Mouse (Mus musculus) frontal cortex, adult 2 months (tissue): ENCODE results near the gene Kif19a. TPM values are rescaled to one million over a fixed set of nuclear protein-coding genes. Genes with fewer than 3 reads are reported as not detected.

Experiments
- DNase-seq, 2 experiments: peaks; one replicate each; pipeline ENCODE4 v3.0.0; 2022; ENCODE audit warnings: low spot score in 1 of 2; ENCODE audit errors: extremely low spot score in 1 of 2
- polyA plus RNA-seq: library from polyadenylated mRNA; depleted of rRNA; stranded (reverse); fragments of >200 nt; gene quantifications from 2 replicates; pipeline ENCODE4 v1.2.3, GENCODE M21; 2012

Kif19a gene
- polyA plus RNA-seq, 1 experiment: 5.8 TPM

DNA sequence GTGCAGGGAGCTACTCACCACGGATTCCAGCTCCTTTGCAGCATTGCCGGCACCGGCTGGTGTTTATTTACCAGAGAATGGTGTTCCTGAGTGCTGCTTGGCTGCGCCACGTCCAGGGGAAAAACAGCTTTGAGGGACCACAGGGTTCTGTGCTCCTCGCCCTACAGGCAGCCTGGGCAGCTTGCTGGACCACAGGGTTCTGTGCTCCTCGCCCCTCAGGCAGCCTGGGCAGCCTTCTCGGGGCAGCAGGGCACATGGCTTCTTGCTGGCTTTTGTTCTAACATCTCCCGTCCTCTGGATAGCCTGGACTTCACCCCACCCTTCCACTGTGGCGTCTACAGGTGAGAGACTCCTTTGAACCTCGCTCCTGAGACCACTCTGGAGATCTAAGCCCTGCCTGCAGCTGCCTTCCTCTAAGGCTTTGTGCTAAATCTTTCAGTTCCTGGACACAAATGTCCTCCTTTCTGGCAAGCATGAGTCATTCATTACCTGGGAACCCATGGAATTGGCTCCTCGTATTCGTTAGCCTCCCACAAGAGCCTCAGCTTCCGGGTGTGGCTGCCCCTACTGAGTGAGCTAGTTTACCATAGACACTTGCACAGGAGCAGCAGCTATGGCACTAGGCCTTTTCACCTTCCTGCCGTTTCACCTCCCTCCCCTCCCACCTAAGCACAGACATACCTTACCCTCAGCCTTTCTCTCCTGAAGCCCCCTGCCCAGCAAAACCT, 37.5 kb downstream of the Kif19a start:
- no peak for DNase-seq

DNA sequence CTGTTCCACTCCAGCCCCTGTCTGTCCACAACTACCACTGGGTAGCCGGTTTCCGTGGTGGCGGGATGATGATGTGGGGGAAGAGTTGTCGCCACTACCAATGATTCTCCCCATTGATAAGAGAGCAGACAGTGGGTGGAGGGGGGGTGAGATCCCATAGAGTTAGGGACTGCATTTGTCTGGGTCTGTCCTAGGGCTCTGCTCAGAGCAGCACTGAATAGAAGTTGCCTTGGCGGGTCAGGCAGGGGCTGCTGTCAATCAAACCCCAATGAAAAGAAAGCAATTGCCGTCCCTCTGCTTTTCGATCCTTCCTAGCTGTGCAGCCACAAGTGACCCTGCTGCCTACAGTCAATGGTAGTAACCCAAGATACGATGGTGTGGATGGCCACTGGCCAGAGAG, 38.8 kb downstream of the Kif19a start:
- DNase-seq: no peak

DNA sequence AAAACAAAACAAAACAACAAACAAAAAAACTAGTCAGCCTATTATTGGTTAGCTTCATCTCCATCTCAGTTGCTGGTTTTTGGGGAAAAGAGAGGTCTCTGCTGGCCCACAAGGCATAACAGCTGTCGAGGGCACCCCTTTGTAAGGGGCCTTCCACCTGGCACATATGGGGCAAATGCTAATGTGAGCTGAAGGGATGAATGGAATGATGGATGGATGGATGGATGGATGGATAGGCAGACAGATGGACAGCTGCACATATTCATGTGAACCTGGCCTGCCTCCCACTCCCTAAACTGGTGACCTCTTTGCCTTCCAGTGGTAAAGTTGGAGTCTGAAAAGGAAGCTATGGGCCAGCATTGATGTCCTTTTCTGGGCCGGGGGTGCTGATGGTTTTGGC, 41.8 kb downstream of the Kif19a start:
- no peak for DNase-seq

DNA sequence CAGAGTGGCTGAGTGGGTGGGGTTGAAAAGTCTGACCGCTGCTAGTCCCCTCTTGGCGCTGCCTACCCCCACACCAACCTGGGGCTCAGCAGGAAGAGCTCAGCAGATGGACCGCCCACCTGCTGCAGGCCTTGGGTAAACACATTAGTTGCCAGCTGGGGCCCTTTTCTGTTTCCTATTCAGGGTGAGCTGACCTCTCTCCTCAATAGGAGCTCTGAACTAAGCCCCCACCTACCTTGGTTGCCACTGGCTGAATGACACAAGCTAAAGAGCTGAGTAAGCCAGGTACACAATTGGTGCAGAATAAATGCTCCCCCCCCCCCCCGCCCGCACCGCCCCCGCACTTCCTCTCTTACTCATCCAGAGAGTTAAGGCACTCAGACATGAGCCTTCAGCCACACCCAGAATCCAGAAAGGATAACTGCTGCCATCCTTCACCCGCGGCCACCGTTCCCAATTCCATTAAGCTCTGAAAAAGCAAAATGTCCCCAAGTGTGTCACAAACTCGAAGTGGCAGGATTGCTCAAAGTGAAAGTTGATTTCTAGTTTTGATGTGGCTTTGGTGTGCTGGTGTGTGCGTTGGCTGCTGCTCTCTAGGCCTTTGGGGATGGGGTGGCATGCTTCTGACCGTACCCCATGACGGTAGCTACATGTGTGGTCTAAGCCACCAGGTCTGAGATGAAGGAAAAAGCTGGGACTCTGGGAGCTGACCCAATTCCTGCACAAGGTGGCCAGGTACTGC, 42.7 kb downstream of the Kif19a start:
- no peak for DNase-seq

DNA sequence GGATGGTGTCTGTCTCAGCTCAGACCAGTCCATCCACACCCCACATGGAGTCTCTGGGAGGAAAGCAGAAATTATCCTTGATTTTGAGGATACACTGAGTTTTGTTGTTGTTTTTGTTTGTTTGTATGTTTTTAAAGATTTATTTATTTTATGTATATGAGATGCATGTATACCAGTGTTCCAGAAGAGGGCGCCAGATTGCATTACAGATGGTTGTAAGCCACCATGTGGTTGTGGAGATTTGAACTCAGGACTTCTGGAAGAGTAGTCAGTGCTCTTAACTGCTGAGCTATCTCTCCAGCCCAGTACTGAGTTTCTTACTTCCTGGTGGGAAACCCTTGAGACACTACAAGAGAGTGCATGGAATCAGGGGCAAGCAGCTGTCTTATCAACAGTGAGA, 44.2 kb downstream of the Kif19a start:
- no peak for DNase-seq

DNA sequence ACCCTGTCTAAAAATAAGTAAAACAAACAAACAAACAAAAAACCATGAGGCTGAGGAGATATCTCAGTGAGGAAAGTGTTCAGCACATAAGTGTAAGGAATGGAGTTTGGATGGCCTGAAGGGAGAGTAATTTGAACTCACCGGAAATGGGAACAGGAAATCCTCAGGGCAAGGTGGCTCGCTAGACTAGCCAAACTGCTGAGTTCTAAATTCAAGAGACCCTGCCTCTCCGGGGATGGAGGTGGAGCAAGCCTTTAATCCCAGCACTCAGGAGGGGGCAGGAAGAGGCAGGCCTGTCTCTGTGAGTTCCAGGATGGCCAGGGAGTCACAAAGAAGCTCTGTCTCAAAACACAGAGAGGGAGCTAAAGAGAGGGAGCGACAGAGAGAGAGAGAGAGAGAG, 45.2 kb downstream of the Kif19a start:
- no peak for DNase-seq

DNA sequence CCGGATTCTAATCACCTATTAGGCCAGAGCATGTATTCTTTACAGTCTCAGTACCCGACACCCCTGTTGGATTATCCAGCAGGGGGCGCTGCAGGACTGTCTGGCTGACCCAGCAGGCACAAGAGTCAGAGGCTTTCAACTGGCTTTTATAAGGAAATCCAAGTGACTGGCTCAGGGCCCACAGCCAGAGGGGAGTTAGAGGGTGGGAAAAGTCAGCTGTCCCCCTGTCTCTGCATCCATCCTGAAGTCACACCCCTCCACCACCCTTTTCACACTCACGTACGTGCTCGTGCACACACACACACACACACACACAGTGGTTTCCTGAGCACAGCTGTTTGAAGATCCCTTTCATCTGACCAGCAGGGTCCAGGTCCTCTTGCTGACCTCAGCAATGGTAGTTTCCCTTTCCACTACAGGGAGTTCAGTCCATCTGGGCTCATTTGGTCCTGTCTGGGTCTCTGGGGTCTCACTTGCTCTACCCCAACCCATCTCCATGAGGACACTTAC, 47.6 kb downstream of the Kif19a start:
- DNase-seq: peak; percentile 72 to 96

DNA sequence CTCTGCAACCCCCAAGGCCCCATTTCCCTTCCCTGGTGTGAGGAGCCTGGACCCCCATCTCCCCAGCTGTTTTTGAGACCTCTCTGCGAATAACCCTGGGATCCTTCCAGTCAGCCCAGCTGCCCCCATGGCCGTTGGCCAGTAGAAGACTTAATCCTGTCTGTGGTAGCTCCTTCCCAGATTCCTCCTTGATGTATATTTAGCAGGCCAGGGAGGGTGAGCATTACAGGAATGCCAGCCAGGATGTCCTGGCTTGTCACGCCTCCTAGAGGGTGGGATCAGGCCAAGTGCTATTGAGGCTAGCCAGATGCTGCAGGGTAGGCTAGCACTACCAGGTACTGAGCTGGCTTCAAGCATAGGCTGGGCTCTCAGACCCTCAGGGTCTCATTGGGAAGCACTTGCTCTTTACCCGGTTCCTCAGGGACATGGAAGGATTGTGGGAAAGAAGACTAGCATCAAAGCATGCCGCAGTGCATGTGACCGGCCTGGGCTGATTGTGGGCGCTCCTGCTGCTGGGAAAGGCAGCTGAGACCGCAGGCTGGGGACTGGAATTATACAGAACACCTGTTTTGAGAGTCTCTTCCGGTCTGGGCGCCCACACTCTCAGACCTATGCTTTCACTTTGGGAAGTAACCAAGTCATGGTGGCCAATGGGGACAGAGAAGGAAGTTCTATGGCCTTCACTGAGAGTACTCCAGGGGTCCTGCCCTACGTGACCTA, 49.8 kb downstream of the Kif19a start:
- DNase-seq: no peak

DNA sequence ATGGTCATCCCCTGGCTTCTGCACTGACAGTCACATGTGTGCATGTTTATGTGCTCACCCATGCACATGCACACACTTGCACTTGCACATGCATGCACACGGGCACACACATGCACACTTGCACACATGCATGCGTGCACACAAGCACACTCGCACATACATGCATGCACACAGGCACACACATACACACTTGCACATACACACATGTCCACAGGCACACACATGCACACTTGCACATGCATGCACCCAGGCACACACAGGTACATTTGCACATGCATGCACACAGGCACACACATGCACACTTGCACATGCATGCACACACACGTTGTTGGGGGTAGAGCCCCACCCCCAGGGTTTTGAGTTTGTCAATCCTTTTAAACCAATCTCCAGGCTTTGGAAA, 51.7 kb downstream of the Kif19a start:
- DNase-seq: no peak

DNA sequence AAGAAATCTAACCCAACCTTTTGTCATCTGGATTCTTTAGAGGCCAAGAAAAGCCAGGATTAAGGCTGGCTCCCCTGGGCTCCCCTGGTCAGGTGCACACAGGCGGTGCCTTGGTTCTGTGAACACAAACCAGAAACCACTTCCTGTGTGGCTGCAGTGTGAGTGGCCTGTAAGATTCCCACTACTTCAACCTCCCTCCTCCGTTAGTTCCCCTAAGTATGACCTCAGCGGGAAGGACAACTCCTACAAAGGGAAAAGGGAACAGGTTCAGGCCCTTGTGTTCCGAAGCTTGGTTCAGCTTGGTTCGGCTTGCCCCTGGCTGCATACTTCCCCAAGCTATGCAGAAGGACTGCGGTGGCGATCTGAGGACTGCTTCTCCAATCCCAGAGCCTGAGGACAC, 53.0 kb downstream of the Kif19a start:
- DNase-seq: no peak

DNA sequence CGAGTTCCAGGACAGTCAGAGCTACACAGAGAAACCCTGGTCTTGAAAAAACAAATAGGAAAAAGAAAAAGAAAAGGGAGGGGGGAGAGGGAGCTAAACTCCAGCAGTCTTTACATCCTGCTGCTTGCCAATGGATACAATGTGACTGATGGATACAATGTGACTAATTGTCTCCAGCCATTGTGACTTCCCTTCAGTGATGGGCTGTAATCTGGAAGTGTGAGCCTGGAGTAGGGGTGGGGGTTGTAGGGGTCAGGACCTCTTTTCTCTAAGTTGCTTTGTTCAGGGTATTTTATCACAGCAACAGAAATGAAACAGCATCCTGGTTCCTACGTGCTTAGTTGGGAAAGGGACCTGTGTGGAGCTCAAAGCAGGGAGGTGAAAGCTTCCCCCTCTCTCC, 53.9 kb downstream of the Kif19a start:
- DNase-seq: no peak

DNA sequence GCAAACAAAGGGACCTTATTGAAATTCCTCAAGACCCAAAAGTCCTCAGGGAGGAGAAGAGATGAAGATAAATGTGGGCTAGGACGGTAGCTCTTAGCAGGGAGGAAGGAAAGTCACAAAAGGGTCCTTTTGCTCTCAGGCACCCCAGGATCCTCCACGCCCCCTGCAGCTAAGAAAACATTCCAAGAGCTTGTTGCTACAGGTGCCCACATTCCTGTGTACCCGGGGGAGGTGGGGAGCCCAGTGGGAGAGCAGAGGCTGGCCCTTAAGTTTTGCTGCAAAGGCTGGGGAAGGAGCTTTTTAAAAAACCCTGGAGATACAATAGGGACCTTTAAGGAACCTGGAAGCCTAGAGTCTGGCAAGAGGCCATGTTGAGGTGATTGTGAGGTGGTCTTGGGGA, 55.3 kb downstream of the Kif19a start:
- DNase-seq: no peak

DNA sequence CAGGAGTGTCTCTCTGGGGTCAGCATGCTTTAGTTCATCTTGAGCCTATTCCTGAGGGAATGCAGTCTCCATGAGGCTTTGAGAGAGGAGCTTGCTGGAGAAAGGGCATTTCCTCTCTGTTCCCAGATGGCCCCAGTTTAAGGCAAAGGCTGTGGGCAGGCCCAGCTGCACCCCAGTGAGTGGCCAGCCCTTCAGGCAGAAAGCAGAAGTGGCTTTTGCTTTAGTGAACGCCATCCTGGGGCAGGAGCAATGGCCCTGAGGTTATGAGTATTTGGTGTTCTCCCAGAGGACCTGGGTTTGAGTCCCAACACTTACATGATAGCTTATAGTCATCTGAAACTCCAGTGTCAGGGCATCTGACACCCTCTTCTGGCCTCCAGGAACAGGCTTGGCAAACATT, 56.1 kb downstream of the Kif19a start:
- no peak for DNase-seq

DNA sequence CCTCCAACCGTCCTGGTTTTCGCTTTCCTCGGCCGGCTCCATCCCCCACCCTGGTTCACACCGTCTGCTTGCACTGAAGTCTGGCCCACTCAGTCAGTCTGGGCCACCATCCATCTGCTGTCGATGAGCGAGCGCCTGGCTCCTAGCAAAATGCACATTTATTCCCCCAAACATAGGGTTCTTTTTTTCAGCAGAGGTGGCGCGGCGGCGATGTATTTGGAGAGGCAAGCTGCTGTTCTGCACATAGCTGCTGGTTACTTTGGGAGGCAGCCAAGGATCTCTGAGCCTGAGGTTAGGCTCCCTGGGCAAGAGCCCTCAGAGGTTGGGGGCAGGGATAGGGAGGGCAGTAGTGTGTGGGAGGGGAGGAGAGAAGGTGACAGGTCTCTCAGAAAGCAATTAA, 57.5 kb downstream of the Kif19a start:
- DNase-seq: peak; percentile 89 to 92

DNA sequence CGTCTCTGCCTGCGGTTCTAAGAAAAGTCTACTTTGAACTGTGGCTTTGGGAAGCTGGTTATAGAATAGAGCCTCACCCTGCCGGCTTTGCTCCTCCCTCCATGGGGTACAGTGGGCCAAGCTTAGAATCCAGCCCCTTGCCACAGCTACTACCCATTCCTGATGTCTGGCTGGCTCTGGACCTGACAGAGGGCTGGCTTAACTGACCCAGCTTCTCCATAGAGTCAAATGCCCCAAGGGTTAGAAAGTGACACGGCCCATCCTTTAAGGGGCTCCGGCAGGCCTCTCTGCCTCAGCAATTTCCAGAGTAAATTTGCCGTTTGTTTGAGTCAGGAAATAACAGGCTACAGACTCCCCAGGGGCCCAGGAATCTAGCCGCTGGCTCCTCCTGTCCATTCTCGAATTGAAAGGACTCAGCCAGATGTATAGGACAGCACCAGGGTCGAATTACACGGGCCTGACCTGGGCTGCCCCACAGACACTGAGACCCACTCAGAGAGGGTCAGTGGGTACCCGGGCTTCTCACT, 58.1 kb downstream of the Kif19a start:
- DNase-seq: no peak

DNA sequence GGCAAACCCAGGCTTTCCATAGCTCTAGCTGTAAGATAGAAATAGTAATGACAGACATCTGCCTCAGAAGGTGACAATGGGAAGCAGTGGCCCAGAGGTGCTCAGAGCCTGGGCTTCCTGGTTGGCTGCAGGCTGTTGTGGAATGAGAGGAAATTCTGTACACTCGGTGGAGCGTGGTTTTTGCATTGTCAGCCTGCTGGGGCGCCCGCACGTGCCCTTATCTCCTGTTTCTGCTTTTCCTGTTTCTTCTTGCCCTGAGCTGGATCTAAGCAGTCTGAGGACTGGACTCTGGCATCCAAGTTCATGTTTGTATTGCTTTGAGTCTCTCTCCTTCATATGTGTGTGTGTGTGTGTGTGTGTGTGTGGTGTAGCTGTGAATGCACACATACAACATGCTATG, 61.5 kb downstream of the Kif19a start:
- no peak for DNase-seq

DNA sequence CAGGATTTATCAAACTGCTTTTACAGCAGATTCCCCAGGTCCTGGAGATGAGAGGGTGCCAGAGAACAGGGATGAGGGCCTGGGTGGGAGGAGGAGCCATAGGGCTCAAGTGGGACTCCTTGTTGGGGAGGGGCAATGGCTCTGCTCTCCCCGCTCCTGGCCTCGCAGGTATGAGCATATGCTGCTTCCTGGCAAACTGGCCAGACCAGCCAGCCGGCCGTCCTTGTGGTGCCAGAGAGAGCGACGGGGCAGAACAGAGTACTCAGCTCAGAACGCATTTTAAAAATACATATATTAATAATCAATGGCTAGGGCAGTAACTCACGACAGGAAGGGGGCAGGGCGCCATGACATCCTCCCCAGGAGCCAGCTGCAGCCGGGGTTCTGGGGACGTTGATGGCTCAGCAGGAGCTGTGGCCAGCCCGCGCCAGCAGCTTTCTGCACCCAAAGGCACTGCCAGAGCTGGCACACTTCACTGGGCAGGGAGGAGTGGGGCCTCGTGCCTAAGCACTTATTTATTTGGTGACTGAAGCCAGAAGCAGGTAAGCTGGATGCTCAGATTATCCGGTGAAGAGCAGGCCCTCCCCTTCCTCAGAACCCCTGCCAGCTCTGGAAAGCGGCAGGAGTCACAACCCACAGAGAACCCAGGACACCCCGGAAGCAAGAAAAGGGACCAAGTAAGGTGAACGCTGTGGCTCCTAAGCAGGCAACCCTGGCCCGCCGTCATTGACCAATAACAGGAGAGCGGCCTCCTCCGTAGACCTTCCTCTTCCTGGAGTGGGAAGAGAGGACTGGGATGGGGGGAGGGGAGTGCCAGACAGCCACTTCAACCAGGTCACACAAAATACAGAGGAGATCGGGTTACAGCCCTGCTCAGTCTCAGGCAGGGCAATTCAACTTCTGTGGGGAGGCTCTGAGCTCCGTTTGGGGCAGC, 64.6 kb downstream of the Kif19a start:
- no peak for DNase-seq

DNA sequence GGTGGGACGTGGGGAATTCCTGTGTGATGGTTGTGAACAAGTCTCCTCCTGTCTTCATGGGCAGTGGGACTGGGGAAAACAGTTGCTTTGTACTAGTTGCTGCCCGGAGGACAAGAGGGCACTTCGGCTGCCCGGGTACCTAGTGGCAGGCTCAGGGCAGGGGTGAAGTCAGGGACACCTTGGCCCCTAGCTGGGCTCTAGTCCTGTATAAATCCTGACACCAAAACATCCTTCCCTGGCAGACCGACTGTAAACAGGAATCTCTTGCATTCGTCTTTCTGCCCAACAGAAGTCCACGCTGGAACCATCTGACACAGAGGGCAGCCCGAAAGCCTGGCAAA, 65.2 kb downstream of the Kif19a start:
- DNase-seq: no peak

DNA sequence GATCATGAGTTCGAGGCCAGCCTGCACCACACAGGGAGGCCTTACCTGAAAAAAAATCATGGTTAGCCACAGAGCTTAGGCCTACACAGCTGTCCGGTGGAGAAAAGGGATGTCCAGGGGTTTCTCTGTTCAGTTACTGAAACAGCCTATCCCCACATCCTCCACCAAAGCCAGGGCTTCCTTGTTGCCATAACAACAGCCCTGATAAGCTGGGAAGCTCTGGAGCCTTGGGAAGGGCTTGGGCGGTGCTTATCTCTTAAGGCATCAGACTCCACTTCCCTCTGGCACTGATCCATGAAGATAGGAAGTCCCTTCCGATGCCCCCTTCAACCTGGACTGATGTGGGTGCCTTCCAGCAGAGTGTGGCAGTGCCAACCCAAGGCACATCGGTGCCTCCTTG, 68.0 kb downstream of the Kif19a start:
- DNase-seq: no peak
